Mouse (Mus musculus) lung, adult 2 months (tissue): Measurements from ENCODE around the gene Asb7.

ENCODE experiments used
- CTCF ChIP-seq: fragments of 200-500 bp; IDR thresholded peaks from 2 replicates; pipeline ENCODE4 v1.5.1; 2011; ENCODE audit warnings: mild to moderate bottlenecking, low read length, control low read depth; ENCODE audit not compliant: insufficient read depth
- POLR2A ChIP-seq: fragments of 200-500 bp; IDR thresholded peaks from 2 replicates; pipeline ENCODE4 v1.6.1; 2011; ENCODE audit warnings: low read depth, mild to moderate bottlenecking, control low read depth, low read length, borderline replicate concordance; ENCODE audit errors: extremely low read depth

DNA sequence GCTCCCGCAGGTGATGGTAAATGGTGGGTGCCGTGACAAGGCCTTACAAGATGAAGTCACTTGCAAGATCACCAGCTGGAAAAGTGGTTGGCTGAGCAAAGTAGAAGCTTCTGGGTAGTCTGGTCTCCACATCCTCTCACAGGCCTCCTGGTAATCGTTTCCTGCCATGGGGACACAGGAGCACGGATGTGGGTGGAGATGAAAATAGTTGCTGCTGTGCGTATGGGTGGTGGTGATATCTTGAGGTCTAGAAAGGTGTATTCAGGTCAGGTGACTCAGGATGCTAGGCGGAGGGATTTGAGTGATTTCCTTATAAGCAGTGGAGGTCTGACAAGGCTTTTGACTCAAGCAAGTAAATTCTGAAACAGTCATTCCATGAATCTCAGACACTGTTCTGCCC lies 35.6 kb upstream of the Asb7 start:
- TF ChIP-seq CTCF (no peak), POLR2A (no peak)
